Mouse (Mus musculus) megakaryocyte progenitor cell, adult 5-6 weeks (primary cell): ENCODE results near the gene Nkx2-1. TPM values are rescaled to one million over a fixed set of nuclear protein-coding genes. Genes with fewer than 3 reads are reported as not detected.

Experiments used
- ATAC-seq: replicated peaks from 2 replicates; pipeline ENCODE4 v1.8.0; 2016; ENCODE audit warnings: mild to moderate bottlenecking, moderate TSS enrichment, inconsistent platforms; ENCODE audit not compliant: poor library complexity
- total RNA-seq, 2 experiments: library from RNA; stranded (forward) in 1 of 2; stranded (reverse) in 1 of 2; fragments of 157-497, 149-512 nt in 1 of 2; fragments of 200-1000 nt in 1 of 2; gene quantifications; 2 replicates each; pipeline versions ENCODE4 v1.2.3 to v1.2.4; 2015 to 2017

The Nkx2-1 gene
- total RNA-seq, 2 experiments from 2014 or later = not detected

DNA sequence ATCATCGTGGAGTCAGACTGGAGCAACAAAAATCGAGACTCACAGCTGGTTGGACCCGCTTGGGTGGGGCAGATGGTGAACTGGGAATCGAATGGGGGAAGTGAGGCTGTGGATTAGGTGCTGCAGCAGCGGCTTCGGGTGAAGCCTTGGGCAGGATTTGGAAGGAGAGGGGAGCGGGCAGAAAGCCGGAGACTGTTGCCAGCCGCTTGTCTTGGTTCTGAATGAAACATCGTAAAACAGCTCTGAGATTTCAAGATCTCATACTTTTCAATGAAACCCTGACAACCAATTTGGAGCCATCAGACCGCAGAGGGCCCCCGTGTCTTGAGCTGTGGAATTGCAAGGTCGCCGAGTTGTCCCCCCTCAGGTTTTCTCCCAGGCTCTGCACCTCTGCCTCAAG lies 12.5 kb downstream of the Nkx2-1 start:
- ATAC-seq = no peak

DNA sequence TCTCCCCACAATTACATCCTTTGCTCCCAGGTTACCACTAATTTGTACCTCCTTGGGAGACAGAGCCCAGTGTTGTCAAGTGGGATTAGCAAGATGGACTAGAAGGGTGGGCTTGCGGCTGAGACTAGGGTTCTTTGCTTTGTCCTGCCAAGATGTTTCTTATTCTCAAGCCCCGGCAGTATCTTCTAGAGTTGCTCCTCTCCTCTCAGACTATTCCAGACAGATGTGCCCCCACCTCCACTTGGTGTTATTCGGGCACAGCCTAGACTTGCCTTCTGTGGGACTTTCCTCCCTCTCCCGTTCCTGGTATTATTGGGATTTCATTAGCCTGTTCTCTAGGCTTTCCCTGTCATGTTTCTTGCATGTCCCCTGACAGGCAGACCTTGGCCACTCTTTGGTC lies 14.5 kb downstream of the Nkx2-1 start:
- ATAC-seq = no peak

DNA sequence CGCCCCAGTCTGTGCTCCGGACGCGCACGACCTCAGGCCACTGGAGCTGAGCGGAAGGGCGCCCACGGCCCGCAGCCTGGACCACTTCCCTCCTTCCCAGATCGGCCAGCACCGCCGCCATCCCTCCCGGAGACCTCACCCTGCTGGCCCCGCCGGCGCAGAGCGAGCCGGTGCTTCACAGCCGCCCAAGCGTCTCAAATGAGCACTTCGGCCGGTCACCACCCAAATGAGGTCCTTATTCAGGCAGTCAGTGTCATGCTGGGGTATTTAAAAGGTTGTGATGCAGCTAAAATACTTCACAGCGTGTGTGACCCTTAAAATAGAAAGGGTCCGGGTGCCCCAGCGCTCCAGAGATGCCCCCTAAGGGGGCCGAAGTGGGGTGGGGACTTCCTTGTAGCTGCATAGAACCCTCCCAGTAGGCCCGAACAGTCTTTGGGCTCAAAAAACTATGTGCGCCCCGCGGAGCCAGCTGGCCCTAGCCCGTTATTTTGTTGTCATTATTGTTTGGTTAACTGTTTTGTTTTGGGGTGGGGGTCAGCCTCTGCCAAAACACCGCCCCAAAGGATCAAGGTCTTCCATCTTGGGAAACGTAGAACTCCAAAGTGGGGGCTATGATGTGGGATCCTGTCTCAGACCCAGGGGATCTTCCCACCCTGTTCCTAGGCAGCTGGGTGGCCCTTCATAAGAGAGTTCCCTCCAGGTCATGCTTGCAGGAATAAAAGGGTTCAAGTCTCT lies 15.4 kb downstream of the Nkx2-1 start:
- 0 out of 2 replicates have a peak, but pooled peaks have one; percentile 23 for ATAC-seq

DNA sequence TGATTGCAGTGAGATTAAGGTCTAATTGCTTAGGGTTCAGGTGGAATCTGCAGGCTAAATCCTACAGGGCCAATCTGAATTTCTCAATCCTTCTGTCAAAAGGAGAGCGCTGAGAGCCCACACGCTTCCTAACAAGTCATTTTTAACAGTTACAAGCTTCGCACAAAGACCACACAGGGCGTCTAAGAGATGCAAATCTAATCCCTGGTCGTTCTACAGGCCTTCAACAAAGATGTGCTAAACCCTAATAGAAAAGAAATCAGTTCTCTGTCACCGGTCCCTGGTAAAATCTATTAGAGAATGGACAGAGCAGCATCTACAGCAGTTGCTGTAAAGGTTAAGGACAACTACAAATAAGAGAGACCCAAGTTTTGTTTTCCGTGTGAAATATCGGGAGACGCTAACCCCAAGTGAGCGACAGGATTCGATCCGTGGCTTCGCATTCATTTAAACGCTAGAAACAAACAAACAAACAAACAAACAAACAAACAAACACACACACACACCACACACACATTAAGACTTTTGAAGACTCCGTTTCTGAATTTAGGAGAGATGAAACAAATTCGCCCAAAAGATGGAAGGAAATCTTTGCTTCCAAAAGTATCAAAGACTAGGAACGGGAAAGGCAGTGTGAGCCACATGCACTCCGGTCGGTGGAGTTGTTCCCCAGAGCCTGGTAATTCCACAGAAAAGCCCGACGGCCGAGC lies 16.2 kb downstream of the Nkx2-1 start:
- ATAC-seq = no peak

DNA sequence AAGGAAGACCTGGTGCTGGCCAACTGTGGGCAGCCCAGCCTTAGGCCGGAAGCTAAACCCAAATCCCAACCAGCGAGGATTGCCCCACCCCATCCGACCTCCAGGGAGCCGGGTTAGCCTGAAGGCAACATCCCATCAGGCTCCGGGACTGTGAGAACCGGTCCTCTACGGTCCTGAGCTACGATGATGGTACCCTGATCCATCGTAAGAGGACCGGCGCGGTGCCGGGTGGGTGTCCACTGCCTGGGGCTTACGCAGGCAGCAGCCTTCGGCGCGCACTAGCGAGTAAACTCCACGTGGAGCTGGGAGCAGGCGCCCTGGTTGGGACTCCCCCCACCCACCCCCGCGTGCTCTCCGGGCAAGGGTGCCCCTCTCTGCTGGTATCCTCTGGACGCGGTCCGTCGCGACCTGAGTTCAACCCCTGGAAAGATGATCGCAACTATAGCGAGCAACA lies 16.9 kb downstream of the Nkx2-1 start:
- no peak; the same call in 1 of the 2 replicates for ATAC-seq

DNA sequence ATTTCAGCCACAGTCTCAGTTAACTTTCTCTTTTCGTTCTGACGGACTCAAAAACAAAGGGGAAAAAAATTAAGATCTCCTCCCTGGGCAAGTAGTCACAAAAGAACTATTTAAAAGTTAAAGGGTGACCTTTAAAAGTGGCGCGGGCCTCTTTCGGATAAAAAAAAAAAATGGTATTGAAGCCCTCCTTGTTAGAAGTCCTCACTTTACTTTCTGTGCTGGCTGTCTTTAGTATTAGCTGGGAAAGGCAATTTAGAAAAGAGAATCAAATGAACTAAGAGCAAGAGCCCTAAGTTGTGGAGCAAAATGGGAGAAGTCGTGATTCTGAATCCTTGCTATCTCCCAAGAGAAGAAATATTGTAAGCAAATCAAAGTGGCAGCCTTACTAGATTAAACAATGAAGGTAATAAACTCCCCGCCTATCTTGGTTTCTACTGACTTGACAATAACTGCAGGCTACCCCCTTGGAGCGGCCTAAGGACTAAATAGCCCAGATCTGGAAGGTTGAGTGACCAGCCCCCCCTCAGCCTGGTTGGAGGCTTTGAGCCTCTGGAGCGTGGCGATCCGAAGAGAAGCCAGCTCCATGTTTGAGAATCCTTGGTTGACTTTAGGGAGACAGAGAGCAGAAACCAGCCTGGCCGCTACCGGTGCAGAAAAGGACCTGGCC lies 17.5 kb downstream of the Nkx2-1 start:
- ATAC-seq = no peak

DNA sequence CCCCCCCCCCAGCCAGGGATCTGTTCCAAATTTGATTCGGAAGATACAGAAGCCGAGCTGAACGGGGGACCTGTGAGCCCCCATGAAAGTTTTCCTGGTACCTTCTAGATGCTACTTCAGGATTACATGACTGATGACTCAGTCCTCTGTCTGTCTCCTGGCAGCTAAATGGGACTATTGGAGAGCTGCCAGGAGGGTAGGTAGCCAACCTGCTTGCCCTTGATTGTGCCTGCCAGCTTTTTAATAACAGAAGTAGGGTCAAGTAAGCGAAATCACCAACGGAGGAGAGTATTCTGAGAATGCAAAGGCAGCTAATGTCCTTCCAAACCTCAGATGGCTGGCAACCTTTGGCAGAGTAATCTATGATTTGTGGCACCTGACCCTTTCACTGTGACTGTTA lies 18.5 kb downstream of the Nkx2-1 start:
- ATAC-seq = no peak

DNA sequence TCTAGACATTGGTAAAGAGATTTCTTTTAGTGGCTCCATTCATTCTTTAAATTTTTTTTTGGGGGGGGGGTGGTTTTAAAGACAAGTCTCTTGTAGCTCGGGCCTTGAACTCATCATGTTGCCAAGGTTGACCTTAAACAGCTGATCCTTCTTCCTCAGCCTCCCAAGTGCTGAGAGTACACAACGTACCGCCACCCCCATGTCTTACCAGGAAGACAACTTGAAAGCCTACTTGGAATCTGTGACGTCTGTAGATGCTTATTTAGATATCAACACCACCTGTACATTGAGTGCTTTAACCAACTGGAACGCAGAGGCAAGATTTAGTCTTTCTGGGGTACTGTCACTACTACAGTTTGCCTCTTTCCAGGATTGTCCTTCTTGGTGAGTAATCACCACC lies 21.9 kb downstream of the Nkx2-1 start:
- no peak for ATAC-seq

DNA sequence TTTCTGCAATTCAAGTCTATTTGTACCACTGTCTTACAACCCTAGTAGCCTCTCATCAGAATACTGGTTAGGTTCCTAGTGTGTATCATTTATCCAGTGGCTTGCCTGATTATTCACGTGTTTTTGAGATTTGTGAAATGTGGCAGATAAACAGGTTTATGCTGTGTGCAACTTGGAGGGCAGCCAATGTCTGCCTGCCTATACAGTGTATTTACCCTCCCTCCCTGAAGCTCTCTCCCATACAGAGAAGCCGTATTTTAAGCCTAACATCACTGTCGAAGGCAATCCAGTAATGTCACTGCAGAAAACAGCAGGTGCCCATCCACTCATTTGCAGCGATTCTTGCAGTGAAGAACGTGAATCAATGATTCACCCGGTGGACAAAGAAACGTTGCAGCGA lies 28.3 kb downstream of the Nkx2-1 start:
- ATAC-seq = no peak

DNA sequence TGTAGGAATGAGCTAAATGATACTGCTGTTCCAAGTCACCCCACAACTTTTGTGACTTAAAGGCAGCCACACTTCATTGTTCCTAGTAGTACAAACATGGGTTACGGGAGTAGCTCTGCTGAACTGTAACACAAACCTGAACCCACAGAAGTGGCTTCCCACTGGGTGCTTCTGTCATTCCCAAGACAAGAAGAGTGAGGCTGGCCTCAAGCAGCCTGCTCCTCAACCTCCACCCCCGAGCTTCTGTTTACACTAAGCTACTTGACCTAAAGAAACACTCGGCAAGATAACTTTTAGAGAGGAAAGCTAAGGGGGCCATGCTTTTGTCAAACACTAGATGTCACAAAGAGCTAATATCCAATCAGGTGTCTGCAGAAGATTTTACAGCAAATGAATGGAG lies 49.7 kb downstream of the Nkx2-1 start:
- ATAC-seq = no peak

DNA sequence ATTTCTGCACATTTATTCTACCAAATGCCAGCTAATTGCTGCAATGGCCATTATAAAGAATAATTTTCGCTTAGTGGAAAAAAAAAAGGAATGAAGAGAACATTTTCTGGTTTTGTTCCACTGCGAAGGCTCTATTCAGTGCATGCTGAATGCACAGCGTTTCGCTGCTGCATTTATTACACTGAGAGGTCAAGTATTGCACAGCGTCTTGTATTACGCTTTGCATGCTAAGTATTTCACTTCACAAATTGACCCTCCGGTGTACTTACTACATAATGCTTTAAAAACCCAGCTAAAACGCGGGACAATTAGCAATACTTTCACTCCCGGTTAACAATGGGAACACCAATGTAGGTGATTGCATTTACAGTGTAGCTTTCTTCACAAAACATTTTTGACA lies 54.1 kb downstream of the Nkx2-1 start:
- ATAC-seq = no peak

Other genes starting within 250 kb of the Nkx2-1 start
- gene Mbip, start 191.0 kb downstream of the Nkx2-1 start, total RNA-seq (2015) = 27.6 and 29.5 TPM in 2 replicates
- 23.5 and 45.5 TPM in 2 replicates for gene Mbip, start 191.0 kb downstream of the Nkx2-1 start, total RNA-seq (2017)
- not detected in 2 replicates for gene Nkx2-9, start 76.4 kb upstream of the Nkx2-1 start, total RNA-seq (2015)
- gene Nkx2-9, start 76.4 kb upstream of the Nkx2-1 start, total RNA-seq (2017) = not detected in 2 replicates
- gene Pax9, start 154.9 kb upstream of the Nkx2-1 start, total RNA-seq (2015) = not detected in 2 replicates
- not detected in 2 replicates for gene Pax9, start 154.9 kb upstream of the Nkx2-1 start, total RNA-seq (2017)